Mouse (Mus musculus): ENCODE measurements around the gene Trim66.

GRCm38 (mm10) chr7:109546186-109546585 lies 38.3 kb upstream of the Trim66 start:
- TF ChIP-seq CTCF (IDR thresholded peaks at IDR 0.05; ENCODE audit: low read depth) = no peak
- TF ChIP-seq EP300 (IDR thresholded peaks at IDR 0.05; ENCODE audit: low read depth) = no peak
